Mouse (Mus musculus): Measurements from ENCODE around the gene Pacs2.

GRCm38 (mm10) chr12:113069389-113069788, 55.1 kb downstream of the Pacs2 start:
- no peak for TF ChIP-seq CTCF (IDR thresholded peaks at IDR 0.05; ENCODE audit: low read depth)
- TF ChIP-seq EP300 (IDR thresholded peaks at IDR 0.05; ENCODE audit: low read depth), result no peak

Data from liver, postnatal 0 days (tissue).